Mouse (Mus musculus) midbrain, embryonic 16.5 days (tissue): ENCODE results near the gene Kalrn. TPM values are rescaled to one million over a fixed set of nuclear protein-coding genes. Genes with fewer than 3 reads are reported as not detected.
A peak's percentile ranks its signal among the peaks of the same experiment; 100 is the strongest.

Source experiments
- ATAC-seq: fragments of 200-750 bp; cut with Nextera tagmentation; 2 replicates; pipeline ENCODE4 v1.8.0; 2017; ENCODE audit warnings: moderate TSS enrichment
- H3K27ac ChIP-seq: fragments of 300-500 bp; sonication (generic); 2 replicates; pipeline ENCODE4 v1.5.1; 2014; ENCODE audit warnings: mild to moderate bottlenecking, low read length, mixed read lengths
- H3K27me3 ChIP-seq: fragments of 300-500 bp; sonication (generic); 2 replicates; pipeline ENCODE4 v1.6.1; 2014; ENCODE audit warnings: low read depth, low read length, mixed read lengths; ENCODE audit not compliant: control insufficient read depth, insufficient read depth
- H3K36me3 ChIP-seq: fragments of 300-500 bp; sonication (generic); 2 replicates; pipeline ENCODE4 v1.6.1; 2014; ENCODE audit warnings: mild to moderate bottlenecking, low read length, moderate library complexity, mixed read lengths; ENCODE audit not compliant: control insufficient read depth, insufficient read depth
- H3K4me1 ChIP-seq: fragments of 300-500 bp; sonication (generic); 2 replicates; pipeline ENCODE4 v1.6.1; 2014; ENCODE audit warnings: mild to moderate bottlenecking, low read length, mixed read lengths; ENCODE audit not compliant: control insufficient read depth, insufficient read depth
- H3K4me2 ChIP-seq: fragments of 300-500 bp; sonication (generic); 2 replicates; pipeline ENCODE4 v1.6.1; 2014; ENCODE audit warnings: mild to moderate bottlenecking, low read length, mixed read lengths
- H3K4me3 ChIP-seq: fragments of 300-500 bp; sonication (generic); 2 replicates; pipeline ENCODE4 v1.5.1; 2014; ENCODE audit warnings: low read depth, mild to moderate bottlenecking, low read length, moderate library complexity, mixed read lengths
- H3K9ac ChIP-seq: fragments of 300-500 bp; sonication (generic); 2 replicates; pipeline ENCODE4 v1.6.1; 2014; ENCODE audit warnings: low read depth, low read length, mixed read lengths
- H3K9me3 ChIP-seq: fragments of 300-500 bp; sonication (generic); replicated peaks from 2 replicates; pipeline ENCODE4 v1.6.1; 2014; ENCODE audit warnings: mild to moderate bottlenecking, low read length, mixed read lengths; ENCODE audit not compliant: control insufficient read depth, poor library complexity, severe bottlenecking
- WGBS: fragments of 180-500 bp; shearing (Covaris S2); extraction: QIAGEN DNeasy Blood & Tissue Kit; methylation state at CpG from one replicate; pipeline ENCODE4 v1.1.7; 2014; 5-methylcytosine and 5-hydroxymethylcytosine counted together
- polyA plus RNA-seq: library from polyadenylated mRNA; unstranded; fragments of >200 nt; fragmentation: Nextera tagmentation; extraction: Ambion mirVana; gene quantifications from 2 replicates; pipeline ENCODE4 v1.2.1, GENCODE M21; 2015

The Kalrn gene
- polyA plus RNA-seq, 1 experiment from 2014 or later = 31.3 TPM

DNA sequence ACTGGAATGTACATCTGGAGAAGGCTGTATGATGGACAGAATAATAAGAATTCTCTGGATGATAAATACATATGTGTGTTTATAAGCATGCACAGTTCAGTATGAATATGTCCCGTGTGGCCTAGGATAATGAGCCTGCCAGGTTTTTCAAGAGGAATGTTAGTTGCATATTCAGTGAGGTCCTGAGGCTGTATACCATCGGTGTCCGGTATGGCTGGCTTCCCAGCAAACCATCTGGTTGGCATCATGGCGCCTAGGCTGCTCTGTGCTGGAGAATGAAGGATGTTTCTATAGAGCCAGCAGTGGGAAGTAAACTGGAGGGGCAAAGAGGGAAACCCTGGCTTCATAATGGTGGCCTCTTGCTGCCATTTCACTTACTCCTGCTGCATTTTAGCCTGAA, 510.0 kb downstream of the Kalrn start:
- Histone ChIP-seq H3K9ac (no peak overlapping the region), H3K9me3 (no peaks in the 10 kb centered on the region), H3K36me3 (no peaks in the 10 kb centered on the region), H3K27me3 (no peaks in the 10 kb centered on the region), H3K4me2 (no peak overlapping the region), H3K4me3 (no peak overlapping the region), H3K27ac (no peak overlapping the region), H3K4me1 (no peaks in the 10 kb centered on the region)
- no peak for ATAC-seq
- 62% methylated on average over 4 of the region's 4 CpGs for WGBS

DNA sequence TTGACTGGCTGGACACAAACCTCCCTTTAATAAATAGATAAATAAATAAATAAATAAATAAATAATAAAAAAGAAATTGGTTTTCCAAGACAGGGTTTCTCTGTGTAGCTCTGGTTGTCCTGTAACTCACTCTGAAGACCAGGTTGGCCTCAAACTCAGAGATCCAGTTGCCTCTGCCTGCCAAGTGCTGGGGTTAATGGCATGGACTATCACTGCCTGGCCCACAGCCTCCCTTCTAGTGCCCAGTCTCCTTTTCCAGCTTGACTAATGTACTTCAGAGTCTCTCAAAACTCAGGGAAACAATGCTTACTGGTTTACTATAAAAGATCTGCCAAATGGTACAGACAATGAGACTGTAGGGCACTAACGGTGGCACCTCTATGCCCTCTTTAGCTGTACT, 511.7 kb downstream of the Kalrn start:
- H3K27ac ChIP-seq = no peak overlapping the region
- H3K4me1 ChIP-seq = no peaks in the 10 kb centered on the region
- no peak for ATAC-seq
- no peak overlapping the region for H3K9ac ChIP-seq
- H3K4me3 ChIP-seq = no peak overlapping the region
- WGBS = 91% methylated on average over 1 of the region's 1 CpGs
- H3K27me3 ChIP-seq = no peaks in the 10 kb centered on the region
- no peak overlapping the region for H3K4me2 ChIP-seq
- no peaks in the 10 kb centered on the region for H3K36me3 ChIP-seq
- H3K9me3 ChIP-seq = no peaks in the 10 kb centered on the region

DNA sequence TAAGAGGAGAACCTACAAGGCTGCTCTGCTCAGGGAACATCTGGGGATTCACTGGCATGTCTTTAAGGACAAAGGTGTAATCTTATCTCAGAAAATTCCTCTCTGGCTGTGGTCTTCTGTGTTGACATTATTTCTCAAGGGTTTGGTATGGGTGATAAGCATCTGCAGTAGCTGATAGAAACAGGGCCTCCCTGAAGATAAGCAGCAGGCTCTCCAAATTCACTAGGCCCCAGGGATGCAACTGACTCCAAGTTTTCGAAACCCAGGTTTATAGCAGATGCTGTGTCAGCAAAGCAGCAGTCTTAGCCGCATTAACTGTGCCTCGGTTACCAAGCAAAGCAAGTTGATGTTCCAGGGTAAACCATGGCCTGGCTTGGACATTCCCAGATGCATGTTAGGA, 514.7 kb downstream of the Kalrn start:
- Histone ChIP-seq H3K4me1 (no peaks in the 10 kb centered on the region), H3K27ac (0 out of 2 replicates have a peak overlapping the region, but pooled peaks have one; percentile 10), H3K9me3 (no peaks in the 10 kb centered on the region), H3K9ac (no peak overlapping the region), H3K4me2 (no peak overlapping the region), H3K27me3 (no peaks in the 10 kb centered on the region), H3K4me3 (no peak overlapping the region), H3K36me3 (peaks cover 6% of the 10 kb centered on the region; the same call in 1 of the 2 replicates)
- no peak for ATAC-seq
- WGBS = 83% methylated on average over 3 of the region's 3 CpGs

DNA sequence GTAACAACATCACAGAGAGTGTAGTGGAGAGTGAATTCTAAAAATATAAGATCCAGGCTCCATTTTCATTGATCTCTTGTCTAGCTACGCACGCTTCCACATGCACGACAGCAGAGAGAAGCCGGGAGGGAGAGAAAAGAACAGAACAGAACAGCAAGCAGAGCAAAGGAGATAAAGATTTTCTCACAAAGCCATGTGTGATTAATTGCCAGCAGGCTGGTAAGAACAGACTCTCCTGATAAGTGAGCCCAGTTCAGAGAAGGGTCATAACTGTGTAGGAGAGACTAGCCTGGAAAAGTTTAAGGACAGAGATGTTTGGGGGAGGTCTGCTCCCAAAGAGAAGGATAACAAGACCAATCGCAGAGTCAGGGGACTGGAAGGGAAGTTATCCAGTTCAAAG, 515.9 kb downstream of the Kalrn start:
- 77% methylated on average over 5 of the region's 5 CpGs for WGBS
- Histone ChIP-seq H3K9ac (no peak overlapping the region), H3K27ac (no peak overlapping the region), H3K4me1 (no peaks in the 10 kb centered on the region), H3K27me3 (no peaks in the 10 kb centered on the region), H3K4me2 (no peak overlapping the region), H3K4me3 (no peak overlapping the region), H3K36me3 (peaks cover 16% of the 10 kb centered on the region; the same call in 1 of the 2 replicates), H3K9me3 (no peaks in the 10 kb centered on the region)
- ATAC-seq = no peak

DNA sequence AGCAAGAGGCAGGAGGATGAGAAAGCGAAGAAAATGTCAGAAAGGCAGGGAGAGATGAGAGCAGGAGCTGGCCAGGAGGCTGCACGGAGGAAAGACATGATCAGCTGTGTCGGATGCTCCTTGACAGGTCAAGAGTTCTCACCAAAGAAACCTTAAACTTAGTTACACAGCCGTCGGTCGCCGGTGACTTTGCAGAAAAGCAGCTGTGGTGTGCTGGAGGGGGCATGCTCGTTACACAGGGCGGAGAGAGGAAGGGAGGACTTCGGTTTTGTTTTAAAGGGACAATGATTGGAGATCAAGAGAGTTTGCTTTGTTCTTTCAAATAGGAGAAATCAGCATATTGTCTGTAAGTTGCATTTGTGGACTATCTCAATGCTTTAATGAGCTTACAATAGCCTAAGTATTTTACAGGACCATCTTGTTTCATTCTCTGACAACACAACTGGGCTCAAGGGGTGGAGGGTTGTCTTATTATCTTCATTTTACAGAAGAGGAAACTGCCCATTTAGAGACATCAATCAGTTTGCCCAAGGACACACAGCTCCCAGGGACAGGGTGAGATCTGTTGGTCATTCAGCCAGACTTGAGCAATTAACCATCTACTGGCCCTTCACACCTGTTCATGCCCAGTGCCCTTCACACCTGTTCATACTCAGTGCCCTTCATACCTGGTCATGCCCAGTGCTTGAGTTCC, 516.8 kb downstream of the Kalrn start:
- no peak for ATAC-seq
- no peak overlapping the region for H3K9ac ChIP-seq
- WGBS = 78% methylated on average over 10 of the region's 10 CpGs

DNA sequence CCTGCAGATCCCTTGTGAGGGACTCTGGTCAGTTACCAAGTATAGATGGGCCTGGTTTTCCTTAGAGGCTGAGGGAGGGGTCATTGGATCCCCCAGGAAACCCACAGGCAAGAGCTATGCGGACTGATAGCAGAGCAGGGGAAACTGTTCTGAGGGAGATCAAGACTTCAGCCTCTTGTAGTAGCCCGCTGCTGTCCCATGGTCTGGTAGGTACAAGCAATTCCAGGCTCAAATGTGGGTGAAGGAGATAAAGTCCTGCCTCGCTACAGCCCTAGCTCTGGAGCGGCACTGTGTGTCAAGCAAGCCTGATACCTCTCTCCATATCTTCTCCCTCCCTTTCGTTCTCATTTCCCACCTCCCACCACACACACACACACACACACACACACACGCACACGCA, 523.2 kb downstream of the Kalrn start:
- ATAC-seq = no peak
- 0 out of 2 replicates have a peak overlapping the region, but pooled peaks have one; percentile 17 for H3K27ac ChIP-seq
- 94% methylated on average over 7 of the region's 7 CpGs for WGBS
- H3K9me3 ChIP-seq = no peaks in the 10 kb centered on the region
- H3K27me3 ChIP-seq = no peaks in the 10 kb centered on the region
- H3K36me3 ChIP-seq = peaks cover 25% of the 10 kb centered on the region
- H3K4me1 ChIP-seq = no peaks in the 10 kb centered on the region
- no peak overlapping the region for H3K9ac ChIP-seq
- no peak overlapping the region for H3K4me3 ChIP-seq
- no peak overlapping the region for H3K4me2 ChIP-seq

More for the DNA sequence above, 516.8 kb downstream of the Kalrn start:
- Histone ChIP-seq H3K4me3 (no peak overlapping the region), H3K36me3 (peaks cover 17% of the 10 kb centered on the region; the same call in 1 of the 2 replicates), H3K4me1 (no peaks in the 10 kb centered on the region), H3K27ac (no peak overlapping the region), H3K4me2 (no peak overlapping the region), H3K27me3 (no peaks in the 10 kb centered on the region), H3K9me3 (no peaks in the 10 kb centered on the region)

DNA sequence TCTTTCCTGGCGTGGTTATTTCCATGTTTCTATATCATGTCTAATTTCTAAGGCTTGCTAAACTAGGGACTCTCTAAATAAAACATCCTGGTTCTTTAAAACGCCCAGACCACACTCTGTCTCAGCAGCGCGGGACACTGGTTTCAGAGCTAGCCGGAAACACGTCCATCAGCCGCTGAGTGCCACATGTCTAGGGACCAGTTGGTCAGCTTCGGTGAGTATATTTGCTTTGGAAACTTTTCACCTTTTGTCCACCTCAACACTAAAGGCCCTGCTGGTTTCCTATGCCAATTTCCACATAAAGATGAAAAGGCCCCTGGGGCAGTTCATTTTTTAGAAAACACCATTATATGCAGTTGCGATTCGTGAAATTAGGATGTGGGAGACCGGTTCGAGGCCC, 524.0 kb downstream of the Kalrn start:
- Histone ChIP-seq H3K27me3 (no peaks in the 10 kb centered on the region), H3K36me3 (peaks cover 24% of the 10 kb centered on the region), H3K4me2 (no peak overlapping the region), H3K9me3 (no peaks in the 10 kb centered on the region), H3K4me3 (no peak overlapping the region), H3K27ac (no peak overlapping the region), H3K4me1 (no peaks in the 10 kb centered on the region), H3K9ac (no peak overlapping the region)
- 95% methylated on average over 12 of the region's 12 CpGs for WGBS
- no peak for ATAC-seq

DNA sequence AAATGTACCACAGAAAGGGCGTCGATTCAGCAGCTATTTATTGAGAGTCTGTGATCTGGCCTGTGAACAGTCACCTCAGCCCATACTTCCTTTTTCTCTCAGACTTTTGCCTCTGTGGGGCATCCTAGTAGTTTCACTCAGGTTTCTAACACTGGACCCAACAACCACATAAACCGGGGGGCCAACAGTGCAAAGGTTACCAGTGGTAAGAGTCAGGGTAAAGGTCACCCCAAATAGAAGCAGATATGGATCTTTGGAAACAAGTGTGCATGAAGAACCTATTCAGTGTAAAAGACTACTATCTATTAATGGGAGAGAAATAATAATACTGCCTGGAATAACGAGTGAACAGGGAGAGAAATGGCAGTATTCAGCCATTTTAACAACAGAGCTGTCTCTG, 525.1 kb downstream of the Kalrn start:
- Histone ChIP-seq H3K36me3 (peaks cover 15% of the 10 kb centered on the region; the same call in 1 of the 2 replicates), H3K4me3 (no peak overlapping the region), H3K27me3 (no peaks in the 10 kb centered on the region), H3K4me2 (no peak overlapping the region), H3K9ac (no peak overlapping the region), H3K4me1 (no peaks in the 10 kb centered on the region), H3K27ac (no peak overlapping the region), H3K9me3 (no peaks in the 10 kb centered on the region)
- WGBS = 91% methylated on average over 4 of the region's 4 CpGs
- ATAC-seq = no peak

DNA sequence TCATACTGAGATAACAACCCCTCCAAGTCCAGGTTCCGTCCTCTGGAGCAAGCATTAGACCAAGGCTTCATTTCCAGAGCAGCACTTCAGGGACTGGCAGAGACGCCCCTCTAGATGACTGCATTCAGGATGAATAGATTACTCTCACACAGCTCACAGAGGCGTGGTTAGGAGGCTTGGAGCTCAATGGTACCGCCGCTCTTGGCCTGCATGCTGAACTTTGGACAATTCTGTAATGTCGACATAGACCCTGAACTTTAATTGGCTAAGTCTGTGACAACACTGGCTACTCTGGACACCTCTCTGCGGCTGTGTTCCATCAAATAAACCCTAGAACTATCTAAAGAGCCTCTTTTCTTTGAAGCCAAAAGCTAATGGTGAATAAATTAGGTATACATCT, 525.8 kb downstream of the Kalrn start:
- WGBS = 62% methylated on average over 7 of the region's 7 CpGs
- Histone ChIP-seq H3K27ac (no peak overlapping the region), H3K9ac (no peak overlapping the region), H3K4me1 (no peaks in the 10 kb centered on the region), H3K9me3 (no peaks in the 10 kb centered on the region), H3K27me3 (no peaks in the 10 kb centered on the region), H3K4me2 (no peak overlapping the region), H3K36me3 (peaks cover 13% of the 10 kb centered on the region), H3K4me3 (no peak overlapping the region)
- no peak for ATAC-seq
